Mouse (Mus musculus): Measurements from ENCODE around the gene Wnt10b. TPM values are rescaled to one million over a fixed set of nuclear protein-coding genes. Genes with fewer than 3 reads are reported as not detected.

Gene Wnt10b
- polyA plus RNA-seq, 1 experiment from 2014 or later: not detected

DNA sequence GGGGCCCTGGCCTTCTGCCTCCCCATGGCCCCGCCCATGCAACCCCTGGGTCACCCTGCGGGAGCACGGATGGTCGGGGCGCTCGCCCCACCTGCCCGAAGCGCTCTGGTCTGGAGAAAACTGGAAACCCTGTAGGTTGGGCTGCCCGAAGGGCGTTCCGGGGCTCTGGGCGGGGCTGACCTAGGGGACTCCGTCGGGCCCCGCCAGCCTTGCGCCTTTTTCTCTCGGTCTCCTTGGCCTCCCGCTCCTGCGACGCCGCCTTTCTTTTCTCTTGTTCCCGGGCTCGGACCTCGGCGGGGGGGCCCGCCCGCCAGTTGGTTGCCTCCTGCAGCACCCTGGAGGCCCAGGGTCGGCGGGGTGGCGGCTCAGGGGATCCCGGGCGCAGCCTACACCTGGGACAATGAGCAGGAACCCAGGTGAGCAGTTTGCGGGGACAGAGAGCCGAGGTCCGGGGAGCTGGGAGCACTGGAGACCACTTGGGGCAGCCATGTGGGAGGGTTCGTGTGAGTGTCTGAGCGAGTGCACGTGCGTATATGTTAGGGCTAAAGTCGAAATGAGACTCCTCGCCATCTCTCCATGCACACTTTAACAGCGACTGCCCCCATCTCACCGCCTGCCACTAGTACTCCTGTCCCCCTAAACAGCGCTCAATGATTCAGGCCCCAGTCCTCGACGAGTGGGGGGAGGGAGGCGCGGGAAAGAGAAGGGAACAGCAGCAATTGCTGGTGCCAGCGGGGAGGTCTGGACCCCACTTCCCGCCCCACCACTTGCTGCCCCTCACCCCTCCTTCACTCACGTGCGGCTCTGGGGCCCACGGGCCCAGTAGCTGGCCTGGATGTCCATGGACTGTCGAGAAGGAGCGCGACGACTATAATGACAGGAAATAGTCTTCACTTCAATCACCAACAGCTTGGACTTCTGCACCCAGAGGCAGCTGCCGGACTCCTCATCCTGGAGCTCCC, 29.1 kb upstream of the Wnt10b start:
- peaks cover 9% of the 10 kb centered on the region; the same call in 1 of the 2 replicates for H3K36me3 ChIP-seq
- H3K4me3 ChIP-seq: peak overlapping the region; percentile 44
- H3K4me1 ChIP-seq (replicated peaks): peaks cover 49% of the 10 kb centered on the region
- peaks cover 91% of the 10 kb centered on the region for H3K27me3 ChIP-seq
- peak overlapping the region; percentile 64 for H3K9ac ChIP-seq
- peak overlapping the region; percentile 71 for H3K4me2 ChIP-seq
- H3K9me3 ChIP-seq: no peaks in the 10 kb centered on the region
- H3K27ac ChIP-seq (replicated peaks): no peak overlapping the region
- WGBS: 1% methylated on average over 55 of the region's 58 CpGs
- ATAC-seq (ENCODE audit: low read depth): no peak

DNA sequence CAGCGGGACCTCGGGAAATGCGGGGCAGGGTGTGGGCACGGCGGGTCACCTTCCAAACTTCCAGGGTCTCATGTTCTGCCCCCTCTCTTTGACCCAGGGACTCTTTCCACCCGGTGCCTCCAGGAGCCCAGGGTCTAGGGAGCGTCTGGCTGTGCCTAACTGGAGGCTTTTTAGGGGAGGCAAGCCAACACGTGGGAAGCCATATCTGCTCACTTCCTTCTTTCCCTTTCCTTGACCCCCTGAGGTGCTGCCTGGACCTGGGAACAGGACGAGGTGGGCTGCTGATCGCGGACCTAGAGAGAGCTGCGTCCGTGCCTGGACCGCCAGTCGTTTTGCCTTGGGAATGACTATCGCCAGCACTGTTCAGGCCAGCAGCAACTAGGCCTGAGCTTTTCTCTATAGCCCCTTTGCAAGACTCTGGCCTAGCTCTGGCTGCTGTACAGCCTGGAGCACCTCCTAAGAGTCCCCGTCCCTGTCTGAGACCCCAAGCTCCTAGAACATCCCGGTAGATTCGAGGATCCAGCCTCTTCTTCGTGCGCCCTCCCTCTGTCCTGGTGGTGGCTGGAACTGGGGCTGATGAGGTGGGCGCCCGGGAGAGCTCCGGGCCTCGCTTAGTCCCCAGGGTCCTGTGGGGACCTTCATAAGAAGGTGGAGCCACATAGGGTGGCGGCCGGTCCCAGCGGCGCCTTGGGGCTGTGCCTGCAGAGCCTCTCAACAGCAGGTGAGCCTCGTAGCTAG, 28.3 kb upstream of the Wnt10b start:
- Histone ChIP-seq H3K4me2 (peak overlapping the region; percentile 71), H3K27me3 (peaks cover 100% of the 10 kb centered on the region), H3K4me3 (peak overlapping the region; percentile 44), H3K9me3 (no peaks in the 10 kb centered on the region), H3K27ac (replicated peaks) (no peak overlapping the region), H3K36me3 (0 out of 2 replicates have a peak, but pooled peaks cover 3% of the 10 kb centered on the region), H3K9ac (peak overlapping the region; percentile 63; the same call in 1 of the 2 replicates), H3K4me1 (replicated peaks) (peaks cover 49% of the 10 kb centered on the region)
- WGBS: 3% methylated on average over 30 of the region's 30 CpGs
- ATAC-seq (ENCODE audit: low read depth): no peak

DNA sequence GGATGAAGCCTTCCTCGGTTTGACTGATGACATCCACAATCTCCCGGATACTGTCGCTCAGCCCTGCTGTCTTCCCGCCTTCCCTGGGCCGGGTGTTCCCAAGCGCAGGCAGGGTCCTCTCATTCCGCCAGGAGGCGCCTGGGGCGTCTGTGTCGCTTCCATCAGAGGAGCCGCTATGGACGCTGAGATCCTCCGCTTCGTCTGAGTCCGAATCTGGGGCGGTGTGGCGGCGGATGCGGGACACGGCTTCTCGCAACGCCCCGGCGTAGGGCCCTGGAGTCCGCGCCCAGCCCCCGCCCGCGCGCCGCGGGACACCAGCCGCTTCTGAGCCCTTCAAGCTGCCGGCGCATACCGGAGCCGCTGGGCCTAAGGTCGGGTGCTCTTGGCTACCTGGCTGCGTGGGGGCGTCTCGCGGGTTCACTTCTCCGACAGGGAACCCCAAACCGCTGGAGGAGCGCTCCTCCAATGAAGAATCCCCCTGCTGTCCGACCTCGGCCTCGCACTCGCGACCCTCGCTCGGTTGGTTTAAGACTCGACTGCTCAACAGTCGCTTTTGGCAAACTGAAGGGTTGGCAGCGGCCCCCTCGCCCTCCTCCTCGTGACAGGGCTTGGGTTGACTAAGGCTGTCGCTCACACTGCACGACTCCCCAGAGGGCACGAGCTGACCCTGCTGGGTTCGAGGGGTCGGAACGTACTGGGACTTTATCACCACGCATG, 27.5 kb upstream of the Wnt10b start:
- H3K36me3 ChIP-seq: no peaks in the 10 kb centered on the region
- peak overlapping the region; percentile 44 for H3K4me3 ChIP-seq
- ATAC-seq (ENCODE audit: low read depth): peak; percentile 11; the same call in 1 of the 2 replicates
- no peak overlapping the region for H3K27ac ChIP-seq (replicated peaks)
- 2% methylated on average over 64 of the region's 64 CpGs for WGBS
- peak overlapping the region; percentile 63 for H3K9ac ChIP-seq
- H3K27me3 ChIP-seq: peaks cover 100% of the 10 kb centered on the region
- H3K9me3 ChIP-seq: no peaks in the 10 kb centered on the region
- peaks cover 49% of the 10 kb centered on the region for H3K4me1 ChIP-seq (replicated peaks)
- peak overlapping the region; percentile 71 for H3K4me2 ChIP-seq

DNA sequence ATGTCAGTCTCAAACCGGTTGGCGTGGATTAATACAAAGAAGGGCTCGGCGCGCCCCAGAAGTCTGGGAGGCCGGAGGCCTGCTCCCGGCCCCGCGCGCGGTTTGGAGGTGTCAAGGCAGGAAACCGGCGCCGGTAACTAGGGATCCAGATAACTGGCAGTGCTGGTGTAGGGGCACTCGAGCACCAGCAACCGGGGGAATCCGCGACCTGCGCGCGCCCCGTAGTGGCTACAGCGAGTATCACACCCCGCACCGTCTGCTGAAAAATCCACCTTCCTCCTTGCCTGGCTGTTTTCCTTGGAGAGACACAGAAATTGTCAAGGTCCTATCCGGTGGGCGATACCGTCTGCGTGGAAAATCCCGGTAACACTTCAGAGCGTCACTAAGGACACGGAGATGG, 26.1 kb upstream of the Wnt10b start:
- 0 out of 2 replicates have a peak overlapping the region, but pooled peaks have one; percentile 12 for H3K9ac ChIP-seq
- peak overlapping the region; percentile 38 for H3K4me2 ChIP-seq
- peaks cover 100% of the 10 kb centered on the region for H3K27me3 ChIP-seq
- peaks cover 52% of the 10 kb centered on the region for H3K4me1 ChIP-seq (replicated peaks)
- no peaks in the 10 kb centered on the region for H3K36me3 ChIP-seq
- no peaks in the 10 kb centered on the region for H3K9me3 ChIP-seq
- WGBS: under 1% methylated on average over 32 of the region's 32 CpGs
- no peak for ATAC-seq (ENCODE audit: low read depth)
- H3K27ac ChIP-seq (replicated peaks): no peak overlapping the region
- H3K4me3 ChIP-seq: peak overlapping the region; percentile 21

DNA sequence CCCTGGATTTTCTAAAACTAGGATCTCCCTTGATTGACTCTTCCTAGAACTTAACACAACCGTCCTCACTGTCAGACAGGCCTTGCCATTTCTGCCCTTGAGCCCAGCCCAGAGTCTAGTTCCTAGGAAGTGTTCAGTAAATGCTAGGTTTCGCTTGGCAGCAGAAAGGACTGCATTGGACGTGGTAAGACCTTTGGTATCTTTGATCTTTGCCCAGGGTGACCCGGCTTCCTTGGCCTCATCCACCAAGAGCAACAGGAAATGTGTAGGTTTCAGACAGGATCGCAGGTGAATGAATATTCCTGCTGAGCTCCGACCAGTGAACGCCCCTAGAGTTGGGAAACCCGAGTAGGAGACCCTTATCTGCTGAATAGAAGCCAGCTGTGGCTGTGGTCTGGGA, 25.0 kb upstream of the Wnt10b start:
- Histone ChIP-seq H3K9me3 (no peaks in the 10 kb centered on the region), H3K4me1 (replicated peaks) (peaks cover 52% of the 10 kb centered on the region), H3K4me2 (no peak overlapping the region), H3K9ac (no peak overlapping the region), H3K27ac (replicated peaks) (no peak overlapping the region), H3K36me3 (no peaks in the 10 kb centered on the region), H3K27me3 (peaks cover 100% of the 10 kb centered on the region), H3K4me3 (no peak overlapping the region)
- 4% methylated on average over 8 of the region's 8 CpGs for WGBS
- no peak for ATAC-seq (ENCODE audit: low read depth)

DNA sequence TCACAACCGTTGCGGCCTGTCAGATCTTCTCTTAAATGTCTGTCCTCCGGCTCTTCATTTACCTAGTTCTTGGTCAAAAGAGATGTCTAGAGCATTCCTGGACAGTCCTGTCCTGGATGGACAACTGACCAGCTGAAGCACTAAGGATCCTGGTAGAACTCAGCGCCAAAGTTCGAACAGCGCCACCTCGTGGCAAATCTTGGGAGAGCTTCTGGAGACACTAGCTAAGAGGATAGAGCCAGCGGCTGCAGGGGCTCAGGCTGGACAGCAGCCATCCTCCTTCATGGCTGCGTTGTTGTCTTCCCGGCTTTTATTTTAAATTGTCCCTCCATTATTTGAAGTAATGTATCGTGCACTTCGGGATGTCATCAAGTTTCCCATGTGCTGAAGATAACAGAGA, 21.4 kb upstream of the Wnt10b start:
- Histone ChIP-seq H3K4me3 (no peak overlapping the region), H3K9me3 (no peaks in the 10 kb centered on the region), H3K4me2 (no peak overlapping the region), H3K27ac (replicated peaks) (no peak overlapping the region), H3K9ac (no peak overlapping the region), H3K27me3 (peaks cover 98% of the 10 kb centered on the region), H3K36me3 (no peaks in the 10 kb centered on the region), H3K4me1 (replicated peaks) (peaks cover 37% of the 10 kb centered on the region)
- WGBS: 9% methylated on average over 12 of the region's 12 CpGs
- ATAC-seq (ENCODE audit: low read depth): no peak

DNA sequence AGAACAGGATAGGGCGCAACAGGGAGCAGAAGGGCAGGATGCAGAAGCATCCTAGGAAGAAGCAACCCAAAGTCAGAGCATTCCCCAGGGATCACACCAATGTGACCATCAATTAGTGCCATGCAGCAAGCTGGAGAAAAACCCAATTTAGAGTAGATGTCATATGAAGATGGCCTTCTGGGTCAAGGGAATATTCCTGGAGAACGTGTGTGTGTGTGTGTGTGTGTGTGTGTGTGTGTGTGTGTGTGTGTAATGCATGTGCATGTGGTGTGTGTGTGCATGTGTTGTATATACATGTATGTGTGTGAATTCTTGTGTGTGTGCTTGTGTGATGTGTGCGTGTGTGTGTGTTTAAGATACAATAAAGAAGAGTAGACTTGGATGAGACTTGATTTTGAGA, 21.0 kb upstream of the Wnt10b start:
- no peak overlapping the region for H3K9ac ChIP-seq
- H3K27me3 ChIP-seq: peaks cover 98% of the 10 kb centered on the region
- ATAC-seq (ENCODE audit: low read depth): no peak
- no peak overlapping the region for H3K4me3 ChIP-seq
- no peaks in the 10 kb centered on the region for H3K36me3 ChIP-seq
- H3K4me2 ChIP-seq: no peak overlapping the region
- no peaks in the 10 kb centered on the region for H3K9me3 ChIP-seq
- 0 out of 2 replicates have a peak overlapping the region, but pooled peaks have one; percentile 18 for H3K27ac ChIP-seq (replicated peaks)
- peaks cover 36% of the 10 kb centered on the region for H3K4me1 ChIP-seq (replicated peaks)
- 58% methylated on average over 3 of the region's 3 CpGs for WGBS

DNA sequence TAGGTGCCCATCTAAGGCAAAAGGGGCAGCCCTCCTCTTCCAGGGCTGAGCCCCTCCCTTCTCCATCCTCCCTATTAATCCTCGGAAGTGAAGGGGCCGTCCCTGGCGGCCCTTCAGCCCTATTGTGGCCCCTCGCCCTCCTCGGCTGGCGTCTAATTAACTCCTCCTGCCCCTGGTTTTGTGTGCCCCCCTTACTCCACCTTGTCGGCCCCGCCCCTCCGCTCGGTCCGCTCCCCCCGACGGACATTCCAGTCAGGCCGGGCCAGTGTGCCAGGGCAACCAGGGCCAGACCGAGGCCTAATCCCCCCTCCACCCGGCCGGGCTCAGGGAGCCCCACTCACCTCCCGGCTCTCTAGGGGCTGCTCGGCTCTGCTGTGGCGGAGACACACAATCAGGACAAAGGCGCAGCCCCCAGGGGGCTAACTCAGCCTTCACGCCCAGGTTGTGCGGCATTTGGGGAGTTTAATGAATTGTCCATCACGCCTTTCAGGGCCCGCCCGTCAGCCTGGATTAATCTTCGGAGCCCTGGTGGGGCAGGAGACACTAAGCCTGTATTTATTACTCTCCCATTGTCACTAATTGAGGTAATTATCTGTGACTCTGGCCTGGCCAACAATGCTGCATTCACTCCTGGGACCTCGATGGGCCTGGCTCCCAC, 20.0 kb upstream of the Wnt10b start:
- Histone ChIP-seq H3K27me3 (peaks cover 98% of the 10 kb centered on the region), H3K27ac (replicated peaks) (no peak overlapping the region), H3K4me1 (replicated peaks) (peaks cover 35% of the 10 kb centered on the region), H3K9me3 (no peaks in the 10 kb centered on the region), H3K4me3 (no peak overlapping the region), H3K4me2 (peak overlapping the region; percentile 28), H3K36me3 (no peaks in the 10 kb centered on the region), H3K9ac (0 out of 2 replicates have a peak overlapping the region, but pooled peaks have one; percentile 13)
- peak; percentile 94 for ATAC-seq (ENCODE audit: low read depth)
- 3% methylated on average over 28 of the region's 28 CpGs for WGBS

DNA sequence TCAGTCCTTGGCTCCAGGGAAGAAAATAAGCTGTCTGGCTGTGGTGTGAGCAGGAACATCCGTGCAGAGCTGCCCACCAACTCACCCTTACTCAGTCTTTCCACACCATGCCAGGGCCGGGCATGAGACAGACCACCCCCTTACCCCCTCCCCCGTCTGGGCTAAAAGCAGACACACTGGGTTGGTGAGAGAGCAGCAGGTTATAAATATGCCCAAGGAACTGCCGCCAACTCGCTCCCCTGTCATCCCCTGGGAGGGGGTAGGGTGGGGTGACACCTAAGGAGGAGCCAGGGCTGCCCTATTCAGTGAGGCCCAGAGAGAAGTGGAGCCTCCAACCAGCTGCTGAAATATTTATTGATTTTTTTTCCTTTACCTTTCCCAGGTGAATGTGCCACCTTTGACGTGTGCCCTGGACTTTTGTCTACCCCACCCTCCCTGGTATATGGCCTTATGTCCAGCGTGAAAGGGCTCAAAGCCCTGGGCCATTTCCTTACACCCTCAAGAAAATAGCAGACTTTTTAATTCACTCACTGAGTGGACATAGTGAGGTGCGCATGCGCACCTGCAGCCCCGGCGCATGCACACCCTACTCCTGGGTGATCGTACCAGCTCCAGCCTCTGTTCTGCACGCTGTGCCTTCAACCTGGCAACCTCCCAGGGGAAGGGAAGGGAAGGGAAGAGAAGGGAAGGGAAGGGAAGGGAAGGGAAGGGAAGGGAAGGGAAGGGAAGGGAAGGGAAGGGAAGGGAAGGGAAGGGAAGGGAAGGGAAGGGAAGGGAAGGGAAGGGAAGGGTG, 19.0 kb upstream of the Wnt10b start:
- Histone ChIP-seq H3K4me3 (no peak overlapping the region), H3K4me2 (no peak overlapping the region), H3K4me1 (replicated peaks) (peaks cover 44% of the 10 kb centered on the region), H3K27ac (replicated peaks) (no peak overlapping the region), H3K9ac (no peak overlapping the region), H3K9me3 (no peaks in the 10 kb centered on the region), H3K27me3 (peaks cover 98% of the 10 kb centered on the region), H3K36me3 (no peaks in the 10 kb centered on the region)
- no peak for ATAC-seq (ENCODE audit: low read depth)
- 4% methylated on average over 13 of the region's 13 CpGs for WGBS

DNA sequence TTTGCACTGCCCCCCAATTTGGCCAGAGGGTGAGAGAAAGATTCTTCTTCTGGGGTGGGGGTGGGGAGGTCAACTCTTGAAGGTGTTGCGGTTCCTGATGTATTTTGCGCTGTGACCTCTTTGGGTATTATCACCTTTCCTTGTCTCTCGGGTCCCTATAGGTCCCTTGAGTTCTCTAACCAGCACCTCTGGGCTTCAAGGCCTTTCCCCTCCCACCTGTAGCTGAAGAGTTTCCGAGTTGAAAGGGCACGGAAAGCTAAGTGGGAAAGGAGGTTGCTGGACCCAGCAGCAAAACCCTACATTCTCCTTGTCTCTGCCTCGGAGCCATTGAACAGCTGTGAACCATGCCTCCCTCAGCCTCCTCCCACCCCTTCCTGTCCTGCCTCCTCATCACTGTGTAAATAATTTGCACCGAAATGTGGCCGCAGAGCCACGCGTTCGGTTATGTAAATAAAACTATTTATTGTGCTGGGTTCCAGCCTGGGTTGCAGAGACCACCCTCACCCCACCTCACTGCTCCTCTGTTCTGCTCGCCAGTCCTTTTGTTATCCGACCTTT, 15.3 kb upstream of the Wnt10b start:
- Histone ChIP-seq H3K27ac (replicated peaks) (no peak overlapping the region), H3K4me2 (peak overlapping the region; percentile 56), H3K4me1 (replicated peaks) (peaks cover 57% of the 10 kb centered on the region), H3K4me3 (peak overlapping the region; percentile 35), H3K9ac (peak overlapping the region; percentile 43; the same call in 1 of the 2 replicates), H3K27me3 (peaks cover 98% of the 10 kb centered on the region), H3K36me3 (no peaks in the 10 kb centered on the region), H3K9me3 (no peaks in the 10 kb centered on the region)
- ATAC-seq (ENCODE audit: low read depth): no peak
- WGBS: 3% methylated on average over 13 of the region's 13 CpGs

Measured in neural tube, embryonic 13.5 days (tissue).